Mouse (Mus musculus) limb, embryonic 14.5 days (tissue): Measurements from ENCODE around the gene Sema5a. TPM values are rescaled to one million over a fixed set of nuclear protein-coding genes. Genes with fewer than 3 reads are reported as not detected.

Experiments
- ATAC-seq: fragments of 200-750 bp; cut with Nextera tagmentation; 2 replicates; pipeline ENCODE4 v1.8.0; 2017; ENCODE audit warnings: low read depth, moderate number of reproducible peaks, moderate TSS enrichment; ENCODE audit not compliant: low FRiP score
- DNase-seq: peaks from one replicate; pipeline ENCODE4 v3.0.0-alpha.2; 2015; ENCODE audit warnings: low spot score
- H3K27ac ChIP-seq: fragments of 300-500 bp; sonication (generic); replicated peaks from 2 replicates; pipeline ENCODE4 v1.5.1; 2014; ENCODE audit warnings: low read depth, mild to moderate bottlenecking, low read length, moderate library complexity, mixed read lengths
- H3K27me3 ChIP-seq: fragments of 300-500 bp; sonication (generic); 2 replicates; pipeline ENCODE4 v1.6.1; 2014; ENCODE audit warnings: low read length, mixed read lengths; ENCODE audit not compliant: control insufficient read depth, insufficient read depth
- H3K36me3 ChIP-seq: fragments of 300-500 bp; sonication (generic); 2 replicates; pipeline ENCODE4 v1.6.1; 2014; ENCODE audit warnings: mild to moderate bottlenecking, low read length, moderate library complexity, mixed read lengths; ENCODE audit not compliant: control insufficient read depth, insufficient read depth
- H3K4me1 ChIP-seq: fragments of 300-500 bp; sonication (generic); 2 replicates; pipeline ENCODE4 v1.6.1; 2014; ENCODE audit warnings: antibody characterized with exemption, low read length, mixed read lengths; ENCODE audit not compliant: control insufficient read depth, insufficient read depth
- H3K4me2 ChIP-seq: fragments of 300-500 bp; sonication (generic); replicated peaks from 2 replicates; pipeline ENCODE4 v1.6.1; 2014; ENCODE audit warnings: low read depth, mild to moderate bottlenecking, low read length, moderate library complexity; ENCODE audit not compliant: severe bottlenecking
- H3K4me3 ChIP-seq: fragments of 300-500 bp; sonication (generic); replicated peaks from 2 replicates; pipeline ENCODE4 v1.5.1; 2014; ENCODE audit warnings: low read length
- H3K9ac ChIP-seq: fragments of 300-500 bp; sonication (generic); 2 replicates; pipeline ENCODE4 v1.6.1; 2014; ENCODE audit warnings: mild to moderate bottlenecking, low read depth, low read length, moderate library complexity; ENCODE audit not compliant: severe bottlenecking
- H3K9me3 ChIP-seq: fragments of 300-500 bp; sonication (generic); 2 replicates; pipeline ENCODE4 v1.6.1; 2016; ENCODE audit warnings: low read length; ENCODE audit not compliant: control insufficient read depth
- POLR2A ChIP-seq: fragments of 200-500 bp; IDR thresholded peaks from 2 replicates; pipeline ENCODE4 v1.8.0; 2012; ENCODE audit warnings: inconsistent platforms, mild to moderate bottlenecking, moderate library complexity, borderline replicate concordance; ENCODE audit not compliant: insufficient read depth, insufficient read length; ENCODE audit errors: extremely low read depth
- WGBS: fragments of 180-500 bp; shearing (Covaris S2); extraction: QIAGEN DNeasy Blood & Tissue Kit; methylation state at CpG from one replicate; pipeline ENCODE4 v1.1.7; 2014; 5-methylcytosine and 5-hydroxymethylcytosine counted together
- polyA plus RNA-seq, 2 experiments: library from polyadenylated mRNA; depleted of rRNA in 1 of 2; stranded (reverse) in 1 of 2; unstranded in 1 of 2; fragments of >200 nt; fragmentation: Nextera tagmentation in 1 of 2; extraction: Ambion mirVana in 1 of 2; gene quantifications; 2 replicates each; pipeline versions ENCODE4 v1.2.1 to v1.2.3; 2012 to 2014

Gene Sema5a
- polyA plus RNA-seq, 2 experiments: 33.0 to 36.6 TPM

DNA sequence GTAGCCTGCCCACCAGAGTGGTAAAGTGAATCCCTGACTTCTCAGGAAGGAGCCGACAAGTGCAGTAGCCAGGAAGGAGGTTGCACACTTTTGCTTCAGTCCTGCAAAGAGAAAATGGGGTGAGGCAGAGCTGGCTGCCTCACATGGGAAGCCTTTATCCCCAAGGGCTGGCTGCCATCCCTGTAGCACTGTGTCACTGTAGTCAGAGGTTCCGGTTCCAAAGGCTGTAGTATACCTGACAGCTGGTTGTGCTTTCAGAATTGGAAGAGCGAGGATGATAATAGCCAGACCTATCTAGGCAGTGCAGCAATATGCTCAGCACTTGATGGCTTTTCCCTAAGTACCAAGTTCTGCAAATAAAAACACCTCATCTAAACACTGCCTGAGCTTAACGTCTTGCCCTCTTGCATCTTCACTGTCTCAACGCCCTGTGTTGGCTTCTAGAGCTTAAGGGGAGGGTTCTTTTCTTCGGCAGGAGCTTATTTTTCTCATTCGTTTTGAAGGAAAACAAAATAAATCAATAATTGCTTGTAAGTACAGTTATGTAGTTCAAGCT lies 20.3 kb downstream of the Sema5a start:
- Histone ChIP-seq H3K27ac (no peak overlapping the region; the same call in 1 of the 2 replicates), H3K9ac (no peak overlapping the region), H3K4me2 (no peak overlapping the region), H3K4me3 (no peak overlapping the region), H3K36me3 (peaks cover 7% of the 10 kb centered on the region; the same call in 1 of the 2 replicates), H3K4me1 (peaks cover 29% of the 10 kb centered on the region), H3K9me3 (no peaks in the 10 kb centered on the region), H3K27me3 (no peaks in the 10 kb centered on the region)
- ATAC-seq (no peak), DNase-seq (no peak)
- TF ChIP-seq POLR2A: no peak
- 77% methylated on average over 7 of the region's 7 CpGs for whole genome bisulfite sequencing

DNA sequence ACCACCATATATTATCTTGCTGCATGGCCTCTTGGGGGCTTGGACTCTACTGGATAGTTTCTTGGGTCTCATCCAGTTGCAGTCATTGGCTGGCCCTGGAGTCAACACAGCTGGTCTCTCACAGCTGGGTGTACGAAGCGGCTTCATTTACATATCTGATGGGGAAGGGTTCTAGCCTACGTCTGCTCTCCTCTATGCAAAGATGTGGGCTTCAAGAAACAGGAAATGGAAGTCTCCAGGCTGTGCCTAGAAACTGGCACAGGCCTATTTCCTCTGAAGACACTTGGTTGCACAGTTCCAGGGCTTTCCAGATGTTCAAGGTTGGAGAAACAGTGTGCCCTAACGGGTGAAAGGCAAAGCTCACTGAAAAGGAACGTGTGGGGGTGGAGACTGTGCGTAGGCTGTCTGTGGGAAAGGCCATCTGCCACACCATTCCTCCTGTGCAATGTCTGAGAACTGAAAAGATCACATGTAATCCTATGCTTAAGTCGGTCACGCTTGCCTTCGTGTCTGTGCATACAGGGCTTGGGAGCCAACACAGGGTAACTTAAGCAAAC lies 20.8 kb downstream of the Sema5a start:
- WGBS: 66% methylated on average over 9 of the region's 9 CpGs
- Histone ChIP-seq H3K36me3 (peaks cover 7% of the 10 kb centered on the region; the same call in 1 of the 2 replicates), H3K9ac (no peak overlapping the region), H3K4me2 (no peak overlapping the region), H3K4me1 (peaks cover 30% of the 10 kb centered on the region), H3K27ac (no peak overlapping the region; the same call in 1 of the 2 replicates), H3K9me3 (no peaks in the 10 kb centered on the region), H3K4me3 (no peak overlapping the region), H3K27me3 (no peaks in the 10 kb centered on the region)
- ATAC-seq (peak; percentile 75; the same call in 1 of the 2 replicates), DNase-seq (no peak)
- TF ChIP-seq POLR2A: no peak

DNA sequence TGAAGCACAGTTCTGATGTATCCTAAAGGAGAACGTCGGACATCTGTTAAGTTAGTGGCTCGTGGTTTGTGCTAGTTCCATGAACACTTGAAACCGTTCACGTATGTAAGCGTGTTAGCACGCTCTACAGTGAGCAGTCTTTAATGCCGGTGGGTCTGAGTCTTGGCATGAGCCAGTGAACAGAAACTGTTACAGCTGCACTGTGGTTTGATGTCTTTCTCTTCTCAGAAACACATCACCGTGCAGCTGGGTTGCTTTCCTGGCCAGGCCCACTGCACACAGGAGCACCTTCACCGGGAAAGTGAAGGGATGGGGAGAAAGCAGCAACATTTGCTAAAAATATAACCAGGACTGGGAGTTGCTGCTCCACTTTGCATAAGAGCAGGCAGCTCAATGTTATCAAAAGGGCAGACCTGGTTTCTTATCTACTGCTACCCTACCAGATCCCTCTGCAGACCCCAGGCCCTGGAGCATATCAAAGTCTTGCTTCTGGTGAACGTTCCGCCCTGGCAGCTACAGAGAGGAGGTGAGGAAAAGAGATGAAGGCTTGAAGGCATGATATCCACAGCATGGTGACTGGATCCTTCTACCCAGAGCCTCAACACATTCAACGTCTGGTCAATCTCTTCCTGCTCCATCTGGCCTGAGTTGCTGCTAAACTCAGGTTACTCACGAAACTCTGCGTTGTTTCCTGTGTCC lies 21.7 kb downstream of the Sema5a start:
- no peak for TF ChIP-seq POLR2A
- H3K27me3 ChIP-seq: no peaks in the 10 kb centered on the region
- 64% methylated on average over 15 of the region's 15 CpGs for WGBS
- no peaks in the 10 kb centered on the region for H3K9me3 ChIP-seq
- no peak overlapping the region for H3K27ac ChIP-seq
- H3K4me3 ChIP-seq: no peak overlapping the region
- H3K4me2 ChIP-seq: no peak overlapping the region
- no peak for DNase-seq
- no peak overlapping the region for H3K9ac ChIP-seq
- ATAC-seq: peak; percentile 42; the same call in 1 of the 2 replicates
- H3K4me1 ChIP-seq: peaks cover 26% of the 10 kb centered on the region
- peaks cover 7% of the 10 kb centered on the region; the same call in 1 of the 2 replicates for H3K36me3 ChIP-seq

DNA sequence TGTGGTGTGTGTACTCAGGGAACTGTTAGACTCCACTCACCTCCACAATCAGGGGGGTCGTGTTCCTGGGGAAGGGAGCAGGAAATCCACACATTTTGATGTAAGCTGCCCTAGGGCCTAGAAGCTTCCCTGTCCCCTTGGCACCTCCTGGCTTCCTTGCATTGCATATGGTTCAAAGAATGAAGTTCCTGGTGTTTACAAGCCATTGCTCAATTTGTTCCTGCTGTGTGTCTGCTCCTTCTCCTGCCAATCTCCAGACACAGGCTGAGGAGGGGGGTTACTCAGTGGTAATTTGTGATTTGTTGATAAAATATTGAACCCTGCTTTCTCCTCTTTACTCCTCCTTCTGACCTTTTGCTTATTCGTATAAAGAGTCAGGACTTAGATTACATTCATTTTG lies 25.5 kb downstream of the Sema5a start:
- DNase-seq: no peak
- Histone ChIP-seq H3K4me3 (no peak overlapping the region), H3K9me3 (no peaks in the 10 kb centered on the region), H3K36me3 (peaks cover 8% of the 10 kb centered on the region; the same call in 1 of the 2 replicates), H3K9ac (no peak overlapping the region), H3K27ac (no peak overlapping the region), H3K27me3 (no peaks in the 10 kb centered on the region), H3K4me1 (peaks cover 24% of the 10 kb centered on the region), H3K4me2 (no peak overlapping the region)
- ATAC-seq: no peak
- TF ChIP-seq POLR2A: no peak
- 34% methylated on average over 2 of the region's 2 CpGs for WGBS

DNA sequence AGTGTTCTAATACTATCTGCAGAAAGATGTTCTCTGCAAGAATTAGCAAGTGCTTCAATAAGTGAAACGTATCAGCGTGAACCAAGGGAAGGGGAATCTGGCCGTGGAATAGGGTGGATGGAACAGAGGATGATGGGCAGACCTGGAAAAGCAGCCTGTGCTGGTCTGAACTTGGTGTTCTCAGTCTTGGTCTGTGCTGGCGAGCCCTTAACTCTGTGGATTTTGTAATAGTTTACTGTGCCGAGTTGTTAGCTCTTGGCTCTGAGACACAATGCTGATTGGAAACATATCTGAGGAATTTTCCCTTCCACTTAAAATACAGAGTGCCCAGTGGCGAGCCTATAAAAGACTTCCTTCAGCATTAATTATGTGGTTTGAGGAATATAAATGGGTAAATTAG lies 29.3 kb downstream of the Sema5a start:
- peaks cover 8% of the 10 kb centered on the region; the same call in 1 of the 2 replicates for H3K36me3 ChIP-seq
- H3K4me3 ChIP-seq: no peak overlapping the region
- ATAC-seq (no peak), DNase-seq (no peak)
- WGBS: 45% methylated on average over 6 of the region's 6 CpGs
- H3K27me3 ChIP-seq: no peaks in the 10 kb centered on the region
- peaks cover 16% of the 10 kb centered on the region for H3K4me1 ChIP-seq
- no peak overlapping the region for H3K27ac ChIP-seq
- H3K9me3 ChIP-seq: no peaks in the 10 kb centered on the region
- H3K9ac ChIP-seq: no peak overlapping the region
- TF ChIP-seq POLR2A: no peak
- H3K4me2 ChIP-seq: no peak overlapping the region
